Mouse (Mus musculus) cerebellum, adult (tissue): Measurements from ENCODE around the gene Fbxo41.

Experiments
- ATAC-seq: cut with Nextera tagmentation; 2 replicates; pipeline ENCODE4 v1.9.2; 2017; ENCODE audit warnings: mild to moderate bottlenecking, moderate library complexity, mixed read lengths; ENCODE audit not compliant: insufficient number of reproducible peaks, low FRiP score, low TSS enrichment

The Fbxo41 gene

DNA sequence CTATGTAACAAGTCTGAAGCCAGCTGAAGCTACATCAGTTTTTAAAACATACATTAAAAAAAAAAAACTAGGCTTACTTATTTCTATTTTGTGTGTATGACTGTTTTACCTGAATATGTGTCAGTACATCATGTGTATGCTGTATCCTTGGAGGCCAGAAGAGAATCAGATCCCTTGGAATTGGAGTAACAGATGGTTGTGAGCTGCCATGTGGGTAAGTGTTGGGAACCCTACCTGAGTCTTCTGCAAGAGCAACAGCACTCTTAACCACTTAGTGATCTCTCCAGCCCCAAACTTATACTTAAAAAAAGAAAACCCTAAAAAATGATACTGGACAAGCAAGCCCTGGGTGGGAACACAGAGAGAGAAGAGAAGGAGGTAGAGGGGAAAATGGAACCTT, 5.8 kb downstream of the Fbxo41 start:
- no peak for ATAC-seq

GRCm38 (mm10) chr6:85491606-85492005, 11.2 kb downstream of the Fbxo41 start:
- no peak for ATAC-seq

- ATAC-seq, result no peak
These were observed 12.5 kb downstream of the Fbxo41 start for GRCm38 (mm10) chr6:85490252-85490651.

DNA sequence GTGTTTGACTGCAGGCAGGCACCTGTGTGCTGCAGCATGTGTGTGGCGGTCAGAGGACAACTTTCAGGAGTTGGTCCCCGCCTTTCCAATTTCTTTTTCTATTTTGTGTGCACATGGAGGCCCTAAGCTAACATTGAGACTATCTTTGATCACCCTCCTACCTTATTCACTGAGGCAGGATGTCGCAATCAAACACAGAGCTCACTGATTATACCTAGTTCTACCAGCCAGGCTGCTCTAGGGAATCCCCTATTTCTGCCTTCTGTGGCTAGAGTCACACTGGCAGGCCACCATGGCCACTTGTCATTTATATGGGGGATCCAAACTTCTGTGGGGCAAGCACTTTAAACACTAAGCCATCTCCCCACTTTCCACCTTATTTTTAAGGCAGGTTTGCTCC, 13.1 kb downstream of the Fbxo41 start:
- no peak for ATAC-seq

DNA sequence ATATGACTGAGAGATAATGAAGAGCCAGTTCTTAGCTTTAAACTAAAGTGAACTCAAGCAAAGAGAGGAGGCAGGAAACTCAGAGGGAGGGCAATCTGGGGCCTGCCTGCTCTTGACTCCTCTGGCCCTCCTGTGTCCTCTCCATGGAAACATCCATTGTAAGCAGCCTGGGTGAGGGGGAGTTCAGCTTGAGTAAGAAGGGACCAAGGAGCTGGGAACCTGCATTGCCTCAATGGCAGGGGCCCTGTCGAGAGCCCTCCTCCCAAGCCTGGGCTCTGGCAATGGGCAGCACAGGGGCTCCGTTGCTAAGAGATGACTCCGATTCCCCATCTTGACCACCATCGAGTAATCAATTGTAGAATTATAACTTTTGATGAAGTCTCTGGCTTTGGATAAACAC, 14.3 kb downstream of the Fbxo41 start:
- ATAC-seq, result no peak

DNA sequence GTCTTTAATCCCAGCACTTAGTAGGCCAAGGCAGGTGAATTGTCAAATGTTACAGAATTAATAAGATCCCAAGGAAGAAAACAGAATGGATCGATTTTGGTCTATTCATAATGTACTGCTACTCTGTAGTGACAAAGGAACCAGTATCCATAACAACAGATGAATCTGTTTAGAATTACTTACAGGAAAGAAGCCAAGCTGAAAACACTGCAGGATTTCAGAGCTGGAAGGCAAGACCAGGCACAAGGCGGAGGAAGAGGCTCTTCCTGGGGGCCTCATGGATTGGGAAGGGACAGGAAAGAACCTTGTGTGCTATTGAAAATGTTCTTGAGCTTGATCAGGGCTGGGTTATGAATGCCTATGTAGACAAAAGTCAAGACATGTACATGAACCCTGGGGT, 17.1 kb downstream of the Fbxo41 start:
- ATAC-seq, result no peak

GRCm38 (mm10) chr6:85483843-85484721, 18.7 kb downstream of the Fbxo41 start:
- ATAC-seq, result peak; percentile 36; the same call in 1 of the 2 replicates

- ATAC-seq, result no peak
These were observed 22.1 kb downstream of the Fbxo41 start for GRCm38 (mm10) chr6:85480685-85481084.

- no peak for ATAC-seq
These were observed 22.8 kb downstream of the Fbxo41 start for GRCm38 (mm10) chr6:85479979-85480378.

DNA sequence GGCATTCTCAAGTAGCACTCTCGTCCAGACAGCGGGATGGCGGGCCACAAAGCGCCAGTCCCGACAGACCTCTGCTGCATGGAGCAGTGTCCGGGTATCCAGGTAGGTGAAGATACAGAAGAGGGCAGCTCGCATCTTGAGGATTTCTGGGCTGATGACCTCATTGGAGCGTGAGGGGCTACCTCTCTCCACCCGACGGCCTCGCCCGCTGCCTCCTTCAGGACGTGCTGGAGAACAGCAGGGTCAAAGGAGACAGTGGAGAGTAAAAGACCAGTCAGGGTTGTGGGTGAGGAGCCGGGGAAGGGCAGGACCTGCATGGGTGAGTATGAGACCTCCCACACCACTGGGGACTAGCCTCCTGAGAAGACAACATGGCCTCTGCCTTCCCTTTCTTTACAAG, 24.4 kb downstream of the Fbxo41 start:
- no peak for ATAC-seq

GRCm38 (mm10) chr6:85477366-85477917, 25.4 kb downstream of the Fbxo41 start:
- ATAC-seq, result no peak

DNA sequence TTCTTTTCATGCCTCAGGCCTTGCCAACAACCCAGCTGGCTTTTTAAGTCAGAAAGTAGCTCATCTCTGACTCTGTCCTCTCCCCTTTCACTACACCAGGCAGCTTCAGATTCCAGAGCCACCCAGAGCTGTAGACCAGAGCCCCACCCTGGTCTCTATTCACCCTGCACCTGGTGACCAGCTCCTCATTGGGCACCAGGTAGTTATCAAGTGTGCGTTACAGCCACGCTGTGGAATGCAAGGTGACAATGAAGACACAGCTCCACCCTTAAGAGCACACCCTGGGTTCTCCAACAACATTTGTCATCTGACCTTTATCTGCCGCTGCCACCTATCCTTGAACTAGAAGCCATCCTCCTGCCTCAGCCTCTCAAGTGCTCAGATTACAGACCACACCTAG, 27.2 kb downstream of the Fbxo41 start:
- ATAC-seq, result no peak

DNA sequence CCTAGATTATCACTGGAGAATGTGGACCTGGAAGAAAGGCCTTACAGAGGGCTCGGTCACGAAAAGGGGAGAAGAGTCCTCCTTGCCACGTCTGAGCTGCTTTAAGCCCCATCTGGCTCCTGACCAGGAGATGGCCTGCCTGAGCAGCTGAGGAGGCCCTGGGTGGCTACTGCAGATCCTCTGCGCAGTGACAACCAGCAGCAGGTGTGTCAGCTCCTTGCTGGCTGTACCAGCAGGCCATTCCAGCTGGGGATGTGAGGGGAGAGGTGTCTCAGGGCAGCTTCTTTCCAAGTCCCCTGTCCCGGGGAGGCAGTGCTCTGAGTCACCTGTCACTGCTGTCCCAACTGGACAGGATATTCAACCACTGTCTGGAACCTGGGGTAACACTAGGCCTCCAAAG, 30.3 kb downstream of the Fbxo41 start:
- ATAC-seq, result no peak

GRCm38 (mm10) chr6:85471962-85472361, 30.8 kb downstream of the Fbxo41 start:
- ATAC-seq, result no peak

GRCm38 (mm10) chr6:85469660-85470430, 32.9 kb downstream of the Fbxo41 start:
- ATAC-seq, result no peak

DNA sequence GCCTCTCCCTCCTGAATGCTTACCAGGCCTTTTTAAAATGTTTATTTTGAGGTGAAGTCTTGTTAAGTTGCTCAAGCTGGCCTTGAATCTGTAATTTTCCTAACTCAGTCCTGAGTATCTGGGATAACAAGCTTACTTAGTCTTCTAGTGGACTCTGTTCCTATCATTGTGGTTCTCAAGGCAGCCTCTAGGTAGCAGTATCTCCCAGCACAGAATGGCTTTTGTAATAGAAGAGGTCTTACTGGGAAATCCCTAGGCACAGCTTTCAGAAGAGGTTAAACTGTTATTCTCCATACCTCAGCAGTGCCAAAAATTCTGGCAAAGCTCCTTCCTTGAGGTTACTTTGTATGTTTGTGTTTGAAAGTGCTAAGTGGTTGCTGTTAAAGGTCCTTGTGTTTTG, 37.4 kb downstream of the Fbxo41 start:
- no peak for ATAC-seq

DNA sequence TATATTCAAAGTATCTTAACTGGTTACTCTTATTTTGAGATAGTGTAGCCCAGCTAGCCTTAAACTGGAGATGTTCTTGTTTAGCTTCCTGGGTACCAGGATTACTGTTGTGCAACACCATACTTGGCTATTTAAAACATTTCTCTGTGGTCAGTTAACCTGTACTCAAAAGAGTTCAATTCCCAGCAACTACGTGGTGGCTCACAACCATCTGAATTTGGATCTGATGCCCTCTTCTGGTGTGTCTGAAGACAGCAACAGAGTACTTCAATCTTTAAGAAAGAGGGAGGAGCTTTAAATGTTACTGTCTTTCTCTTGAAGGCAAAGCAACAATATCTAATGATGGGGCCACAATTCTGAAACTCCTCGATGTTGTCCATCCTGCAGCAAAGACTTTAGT, 43.2 kb downstream of the Fbxo41 start:
- no peak for ATAC-seq

DNA sequence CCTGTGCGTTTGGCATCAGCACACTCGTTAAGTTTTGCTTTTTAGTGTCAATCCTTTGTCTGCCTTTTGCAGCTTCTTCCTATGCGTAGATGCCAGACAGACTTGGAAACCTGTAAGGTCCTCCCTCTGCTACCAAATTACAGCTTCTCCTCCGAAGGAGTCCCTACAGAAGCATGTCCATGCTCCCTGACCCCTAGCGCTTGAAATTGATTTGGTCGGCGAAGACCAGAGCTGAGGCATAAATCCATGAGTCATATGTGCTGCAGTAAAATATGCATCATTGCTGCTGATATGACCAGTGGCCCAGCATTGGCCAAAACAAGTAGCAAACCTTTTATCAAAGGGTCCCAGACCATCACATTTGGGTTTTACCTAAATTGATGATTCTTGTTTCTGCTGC, 50.0 kb downstream of the Fbxo41 start:
- ATAC-seq, result no peak

GRCm38 (mm10) chr6:85452411-85452665, 50.5 kb downstream of the Fbxo41 start:
- no peak for ATAC-seq

DNA sequence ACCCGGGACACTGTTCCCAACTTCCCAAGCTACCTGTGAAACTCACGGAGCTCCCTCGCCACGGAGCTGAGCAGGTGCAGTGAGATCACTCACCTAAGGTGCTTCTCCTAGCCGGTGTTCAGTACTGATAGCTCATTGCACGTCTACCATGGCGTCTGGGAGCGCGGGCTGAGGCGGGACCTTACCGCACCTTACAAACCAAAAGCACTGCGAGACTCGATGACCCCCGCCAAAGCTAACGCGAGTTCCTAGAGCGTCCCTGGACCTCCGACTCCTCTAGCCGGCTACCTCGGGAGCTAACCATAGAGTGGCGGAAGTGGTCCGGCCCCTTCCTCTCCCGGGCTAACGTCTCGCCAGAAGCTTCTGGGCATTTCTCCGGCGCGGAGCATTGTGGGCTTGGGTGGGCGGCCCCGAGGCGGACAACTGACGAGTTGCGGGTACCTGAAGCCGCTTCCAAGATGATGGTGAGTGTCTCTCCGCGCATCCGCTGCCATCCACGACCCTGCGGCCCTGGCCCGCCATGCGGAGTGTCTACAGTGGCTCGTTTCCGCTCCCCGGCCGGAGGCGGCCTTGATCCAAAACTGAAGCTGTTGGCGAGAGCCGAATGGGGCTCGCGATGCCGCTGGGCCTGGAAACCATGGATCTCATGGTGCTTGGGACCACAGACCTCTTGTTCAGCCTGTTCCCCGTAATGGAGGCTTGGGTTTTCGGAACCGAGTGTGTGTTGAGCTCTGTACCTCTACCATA, 51.0 kb downstream of the Fbxo41 start, which contains the start of gene Pradc1:
TSS of gene Pradc1 (minus strand) at position 307 of the 747 bp plus-strand sequence.
- peak; percentile 79 for ATAC-seq
